Mouse (Mus musculus) embryonic fibroblast, embryonic 13.5 days (primary cell): ENCODE measurements around the gene Enc1.

Experiments
- CTCF ChIP-seq: IDR thresholded peaks from 2 replicates; pipeline ENCODE4 v1.5.1; 2011; ENCODE audit warnings: mild to moderate bottlenecking, control low read depth, low read length, moderate library complexity, borderline replicate concordance; ENCODE audit not compliant: insufficient read depth
- POLR2A ChIP-seq: IDR thresholded peaks from 2 replicates; pipeline ENCODE4 v1.6.1; 2011; ENCODE audit warnings: low read depth, mild to moderate bottlenecking, control low read depth, low read length, moderate library complexity

DNA sequence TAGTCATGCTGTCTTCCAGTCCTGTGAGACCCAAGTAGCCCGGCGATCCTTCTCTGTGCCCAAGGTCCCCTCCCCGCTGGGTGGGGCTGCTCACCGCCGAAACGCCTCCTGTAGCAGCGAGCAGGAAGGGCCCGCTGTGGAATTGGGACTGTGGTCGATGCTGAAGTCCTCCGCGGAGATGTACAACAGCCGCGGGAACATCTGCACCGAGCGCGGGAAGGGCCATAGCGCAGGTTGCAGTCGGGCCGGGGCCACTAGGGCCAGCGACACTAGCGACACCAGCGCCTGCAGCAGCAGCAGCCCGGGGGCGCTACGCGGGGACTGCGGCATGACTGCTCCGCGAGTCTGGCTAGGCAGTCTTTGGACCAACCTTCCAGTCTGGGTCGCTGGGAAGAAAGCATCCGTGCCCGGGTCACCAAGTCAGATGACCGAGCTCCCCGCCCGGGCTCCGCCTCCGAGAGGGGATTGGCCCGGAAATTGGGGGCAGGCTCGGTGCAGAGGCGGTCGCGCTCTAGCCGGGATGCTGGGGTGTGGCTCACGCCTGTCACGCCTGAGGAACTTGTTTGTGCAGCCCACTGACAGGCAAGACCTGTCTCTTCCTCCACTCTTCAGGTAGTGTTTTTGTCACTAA is 42.9 kb upstream of the Enc1 start, which contains the start of gene Hexb:
- TF ChIP-seq CTCF = no peak
- TF ChIP-seq POLR2A = peak; percentile 91
